Mouse (Mus musculus) spleen, postnatal 10 days (tissue): ENCODE results near the gene Zfp239.

ENCODE experiments used
- DNase-seq, 2 experiments: peaks; one replicate each; pipeline ENCODE4 v3.0.0; 2021 to 2022; ENCODE audit warnings: low spot score in 2 of 2

The Zfp239 gene

DNA sequence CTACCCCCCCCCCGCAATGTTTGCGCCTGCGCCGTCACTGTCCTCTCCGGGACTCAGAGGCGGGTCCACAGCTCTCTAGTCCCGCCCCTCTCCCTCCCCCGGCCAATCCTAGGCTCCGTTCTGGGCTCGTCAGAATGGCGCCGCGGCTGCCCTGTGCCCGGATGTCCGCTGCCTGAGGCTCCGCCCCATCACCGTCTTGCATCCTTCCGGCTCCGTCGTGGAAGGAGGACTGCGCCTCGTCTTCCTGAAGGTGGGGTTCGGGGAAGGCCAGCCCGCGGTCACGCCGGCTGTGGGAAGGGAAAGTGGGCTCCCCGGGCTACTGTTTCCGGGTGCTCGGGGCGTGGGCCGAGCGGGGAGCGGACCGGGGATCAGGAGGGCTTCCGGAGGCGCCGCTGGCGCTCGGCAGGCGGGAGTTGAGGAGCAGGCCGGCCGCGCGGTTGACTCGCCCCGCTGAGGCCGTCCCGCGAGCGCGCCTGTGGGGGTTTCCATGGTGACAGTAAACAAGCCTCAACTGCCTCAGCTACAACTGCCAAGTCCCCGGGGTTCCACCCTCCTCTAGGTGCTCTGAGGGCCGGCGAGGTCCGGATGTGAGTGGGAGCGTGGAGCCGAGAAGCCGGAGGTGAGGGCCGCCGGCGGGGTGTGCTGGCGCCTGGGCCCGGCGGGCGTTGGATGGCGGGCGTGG, 44.8 kb downstream of the Zfp239 start:
- peak; percentile 93 to 97 for DNase-seq

DNA sequence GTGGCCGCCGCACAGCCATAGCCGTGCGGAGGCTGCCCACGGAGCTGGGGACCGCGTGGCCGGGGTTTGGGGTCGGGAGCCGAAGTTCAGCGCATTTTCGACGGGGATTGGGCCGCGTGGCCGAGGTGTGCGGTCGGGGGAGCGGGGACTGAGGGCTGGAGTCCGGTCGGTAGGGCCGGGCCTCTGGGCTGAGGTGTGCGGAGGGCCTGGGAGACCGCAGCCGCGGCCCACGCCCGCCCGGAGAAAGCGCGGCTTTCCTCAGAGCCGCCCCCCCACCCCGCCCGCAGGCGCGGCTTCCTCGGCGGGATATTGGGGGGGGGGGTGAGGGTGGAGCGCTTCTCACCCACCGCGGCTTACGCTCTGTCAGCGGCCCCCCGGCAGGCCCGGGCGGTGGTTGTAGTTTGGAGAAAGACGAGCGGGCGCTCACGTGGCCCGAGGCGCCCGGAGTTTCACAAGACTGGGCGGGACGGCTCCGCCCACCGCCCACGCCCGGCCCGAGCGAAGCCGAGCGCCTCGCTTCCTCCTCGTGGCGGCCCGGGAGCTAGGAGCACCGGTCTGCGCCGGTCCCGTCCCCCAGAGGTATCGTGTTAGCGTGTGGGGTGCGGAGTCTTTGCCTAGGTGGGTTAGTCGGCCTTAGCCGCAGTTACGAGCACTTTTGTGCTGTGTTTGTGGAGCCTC, 45.5 kb downstream of the Zfp239 start:
- peak; percentile 81 to 92 for DNase-seq

DNA sequence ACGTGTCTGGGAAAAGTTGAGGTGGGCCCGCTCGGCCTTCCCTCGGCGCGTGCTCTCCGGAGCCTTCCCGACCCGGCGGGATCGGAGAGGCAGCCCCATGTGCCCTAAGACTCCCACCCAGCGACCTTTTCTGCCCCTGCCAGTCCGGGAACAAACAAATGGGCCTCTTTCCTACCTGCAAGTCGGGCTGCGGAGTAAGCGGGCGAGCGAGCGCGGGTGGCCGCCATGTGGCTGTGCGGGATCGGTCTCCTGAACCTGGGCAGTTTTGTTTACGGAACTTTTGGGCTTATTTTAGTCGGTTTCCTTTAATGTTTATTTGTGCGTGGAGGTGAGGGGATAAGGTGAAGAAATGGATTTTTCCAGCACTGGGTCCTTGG, 46.1 kb downstream of the Zfp239 start:
- no peak for DNase-seq

DNA sequence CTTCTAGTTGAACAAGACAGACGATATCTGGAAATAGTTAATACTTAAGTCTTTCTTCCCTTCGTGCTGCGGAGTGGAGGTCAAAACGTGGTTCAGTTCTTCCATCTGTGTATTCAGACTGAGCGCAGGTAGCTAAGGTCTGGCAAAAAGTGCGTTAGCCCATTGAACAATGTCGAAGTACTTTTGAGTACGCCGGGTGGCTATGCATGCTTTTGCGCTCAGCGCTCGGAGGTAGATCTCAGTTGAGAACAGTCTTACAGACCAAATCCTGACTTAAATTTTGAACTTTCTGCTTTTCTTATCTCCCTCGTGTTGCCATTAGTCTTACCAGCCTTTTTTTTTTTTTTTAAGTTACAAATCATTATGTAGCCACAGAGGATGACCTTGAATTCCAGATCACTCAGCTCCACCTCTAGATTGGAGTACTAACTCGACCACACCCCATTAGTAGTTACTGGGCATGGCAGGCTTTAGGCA, 46.6 kb downstream of the Zfp239 start:
- DNase-seq: peak in 1 of 2 experiments; percentile 33

GRCm38 (mm10) chr6:117910120-117910661, 48.3 kb downstream of the Zfp239 start:
- no peak for DNase-seq

DNA sequence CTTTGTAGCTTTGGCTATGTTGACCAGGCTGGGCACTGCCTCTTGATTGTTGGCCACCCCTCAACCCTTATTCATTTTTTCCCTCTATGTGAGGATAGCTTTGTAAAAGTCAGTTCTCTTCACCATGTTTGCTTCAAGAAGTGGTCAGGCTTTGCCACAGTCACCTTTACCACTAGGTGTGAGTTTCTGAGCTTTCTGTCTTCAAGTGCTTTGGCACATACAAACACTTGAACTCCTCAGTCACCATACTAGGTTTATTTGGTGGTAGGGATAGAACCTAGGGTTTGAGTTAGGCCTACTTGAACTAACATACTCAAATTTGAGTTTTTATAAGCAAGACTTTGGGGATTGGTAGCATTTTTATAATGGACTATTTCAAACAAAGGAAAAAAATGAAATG, 52.6 kb downstream of the Zfp239 start:
- DNase-seq: no peak

- peak in 1 of 2 experiments; percentile 23 for DNase-seq
Observed at GRCm38 (mm10) chr6:117916205-117916736, 54.4 kb downstream of the Zfp239 start.

DNA sequence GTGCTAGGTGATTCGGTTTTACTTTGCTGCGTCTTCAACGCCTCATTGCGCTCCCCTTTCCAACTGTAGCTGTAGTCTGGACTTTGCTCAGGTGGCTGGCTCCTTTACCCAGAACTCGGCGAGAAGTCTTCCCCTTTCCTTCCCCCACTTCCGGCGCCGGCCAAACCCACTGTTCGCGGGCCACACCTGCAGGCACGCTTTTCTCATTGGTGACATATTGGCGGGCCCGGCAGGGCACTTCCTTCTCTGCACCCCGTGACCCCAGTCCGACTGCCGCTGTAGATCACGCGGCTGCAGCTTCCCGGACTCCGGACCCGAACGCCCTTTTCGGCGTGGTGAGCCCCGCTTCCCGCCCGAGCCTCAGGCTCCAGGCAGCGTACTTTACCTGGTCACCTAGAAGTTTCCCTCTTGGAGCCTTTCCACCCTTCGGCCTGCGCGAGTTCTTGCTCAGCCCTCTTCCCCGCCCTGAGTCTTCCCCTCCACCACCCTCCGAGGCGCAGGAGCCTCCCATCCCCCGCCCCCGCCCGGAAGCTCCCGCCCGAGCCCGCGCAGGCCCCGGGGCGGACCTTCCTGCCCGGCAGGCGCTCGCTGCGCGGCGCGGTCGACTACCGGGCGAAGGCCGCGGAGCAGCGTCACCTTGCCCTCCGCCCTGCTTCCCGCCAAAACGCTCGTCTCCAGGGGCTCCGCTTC, 55.0 kb downstream of the Zfp239 start:
- peak; percentile 90 to 92 for DNase-seq

GRCm38 (mm10) chr6:117917576-117917975, 55.7 kb downstream of the Zfp239 start:
- peak; percentile 62 to 73 for DNase-seq

GRCm38 (mm10) chr6:117918043-117918442, 56.1 kb downstream of the Zfp239 start:
- peak in 1 of 2 experiments; percentile 32 for DNase-seq

GRCm38 (mm10) chr6:117920659-117921640, 59.0 kb downstream of the Zfp239 start:
- DNase-seq: peak in 1 of 2 experiments; percentile 58

DNA sequence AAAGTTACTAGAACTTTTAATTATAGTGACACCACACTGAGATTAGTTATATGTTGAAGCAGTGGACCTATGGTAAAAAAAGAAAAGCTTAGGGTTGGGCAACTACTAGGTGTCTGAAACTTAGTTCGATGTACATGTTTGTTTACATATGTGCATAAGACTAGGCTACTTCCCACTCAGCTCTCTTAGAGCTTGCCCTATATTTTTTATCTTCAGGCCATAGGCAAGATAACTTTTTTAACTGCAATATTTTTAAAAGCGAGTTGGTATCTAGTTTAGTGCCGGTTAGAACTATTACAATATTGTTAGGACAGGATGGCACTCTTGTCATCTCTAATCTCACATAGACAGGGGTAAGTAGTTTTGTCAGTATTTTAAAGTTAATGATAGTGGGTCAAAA, 60.1 kb downstream of the Zfp239 start:
- no peak for DNase-seq
